10 mouse cellular contexts compared by ENCODE assay signal in the genomic region with DNA sequence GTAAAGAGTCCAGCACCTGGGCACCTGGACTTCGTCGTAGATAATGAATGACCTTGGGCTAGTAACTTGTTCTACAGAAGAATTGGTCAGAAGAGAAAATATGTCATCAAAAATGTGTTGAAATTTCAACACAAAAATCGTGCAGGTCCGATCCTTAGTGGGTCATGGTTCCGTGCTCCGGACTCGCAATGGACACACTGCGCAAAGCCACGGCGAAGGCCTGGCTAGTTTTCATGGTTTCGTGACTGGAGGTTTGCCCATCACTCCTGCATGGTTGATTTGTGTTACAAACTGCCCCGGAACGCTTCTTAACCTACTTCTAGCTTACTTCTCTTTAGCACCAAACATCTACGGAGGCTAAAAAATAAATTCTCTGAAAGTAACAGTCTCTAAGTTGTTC. TPM values are rescaled to one million over a fixed set of nuclear protein-coding genes. Genes with fewer than 3 reads are reported as not detected.
DNase-seq lines count a peak whose midpoint lies in the region; ATAC-seq and TF ChIP-seq lines count a peak whose summit lies in the region.
"Had no signal": no experiment of that assay in that cellular context is flagged by ENCODE, and none has a peak within 500 bp of the region (broad histone marks: within the 10 kb centered on the region; RNA-seq: fewer than 3 reads in every experiment).

No protein-coding gene starts in this region.

- no peak for TF ChIP-seq EP300 in liver, postnatal 0 days (IDR thresholded peaks at IDR 0.05; ENCODE audit: low read depth)

- intact Hi-C loops in heart, postnatal 36 days (cut with DNase I) = no loop called here

- no peak overlapping the region for H3K27ac ChIP-seq in liver, embryonic 11.5 days (ENCODE audit: low read depth, low read length)
- H3K27ac ChIP-seq in liver, postnatal 0 days (ENCODE audit: low read depth) = no peak overlapping the region
- H3K27ac ChIP-seq in hindbrain, embryonic 11.5 days (ENCODE audit: low read depth, low read length) = no peak overlapping the region
- no peak overlapping the region for H3K27ac ChIP-seq in neural tube, embryonic 12.5 days
- H3K27ac ChIP-seq: liver, embryonic 13.5 days had no signal

- peaks cover 32% of the 10 kb centered on the region for H3K27me3 ChIP-seq in liver, embryonic 11.5 days (replicated peaks; ENCODE audit: control insufficient read depth, insufficient read depth, low read length)
- peaks cover 30% of the 10 kb centered on the region for H3K27me3 ChIP-seq in liver, postnatal 0 days (ENCODE audit: insufficient read depth, low read length)
- no peaks in the 10 kb centered on the region for H3K27me3 ChIP-seq in hindbrain, embryonic 11.5 days (ENCODE audit: control insufficient read depth, insufficient read depth, low read length)
- H3K27me3 ChIP-seq in neural tube, embryonic 12.5 days (replicated peaks) = no peaks in the 10 kb centered on the region

- H3K36me3 ChIP-seq in liver, embryonic 11.5 days (ENCODE audit: control insufficient read depth, insufficient read depth, low read length) = no peaks in the 10 kb centered on the region
- H3K36me3 ChIP-seq in liver, postnatal 0 days (replicated peaks; ENCODE audit: insufficient read depth, low read length) = no peaks in the 10 kb centered on the region
- H3K36me3 ChIP-seq in hindbrain, embryonic 11.5 days (ENCODE audit: control insufficient read depth, insufficient read depth, low read length) = no peaks in the 10 kb centered on the region
- peaks cover 8% of the 10 kb centered on the region; the same call in 1 of the 2 replicates for H3K36me3 ChIP-seq in neural tube, embryonic 12.5 days
- H3K36me3 ChIP-seq: liver, embryonic 13.5 days had no signal

- ATAC-seq in liver, embryonic 11.5 days (replicated peaks; ENCODE audit: low FRiP score) = no peak
- ATAC-seq in liver, postnatal 0 days = no peak
- ATAC-seq in hindbrain, embryonic 11.5 days (ENCODE audit: low FRiP score) = no peak
- no peak for ATAC-seq in neural tube, embryonic 12.5 days (ENCODE audit: low FRiP score, low read depth)
- no peak for ATAC-seq in granulocyte monocyte progenitor cell, adult 5-6 weeks (replicated peaks; ENCODE audit: poor library complexity, severe bottlenecking)

- H3K4me3 ChIP-seq in liver, embryonic 11.5 days (ENCODE audit: low read depth, low read length) = no peak overlapping the region; the same call in 1 of the 2 replicates
- H3K4me3 ChIP-seq in liver, postnatal 0 days (ENCODE audit: low read depth, low read length) = no peak overlapping the region
- H3K4me3 ChIP-seq in hindbrain, embryonic 11.5 days (ENCODE audit: low read depth, low read length) = peak overlapping the region; percentile 67
- H3K4me3 ChIP-seq in neural tube, embryonic 12.5 days = peak overlapping the region; percentile 76
- H3K4me3 ChIP-seq: myocyte had no signal

- H3K9ac ChIP-seq in liver, embryonic 11.5 days (ENCODE audit: low read depth, low read length) = no peak overlapping the region
- H3K9ac ChIP-seq in liver, postnatal 0 days (replicated peaks) = no peak overlapping the region
- H3K9ac ChIP-seq in hindbrain, embryonic 11.5 days (ENCODE audit: low read depth, low read length) = peak overlapping the region; percentile 86
- peak overlapping the region; percentile 89; the same call in 1 of the 2 replicates for H3K9ac ChIP-seq in neural tube, embryonic 12.5 days
- H3K9ac ChIP-seq: liver, embryonic 13.5 days had no signal

- peak; percentile 71 for DNase-seq in heart, adult 11 months
- DNase-seq in heart, postnatal 36 days = no peak
- no peak for DNase-seq in liver, embryonic 11.5 days (ENCODE audit: low spot score)
- DNase-seq in liver, postnatal 0 days = no peak
- no peak for DNase-seq in hindbrain, embryonic 11.5 days (ENCODE audit: low spot score)
- no peak for DNase-seq in natural killer cell, adult 2 months (ENCODE audit: low spot score in 2 of 2)
- DNase-seq: liver, embryonic 13.5 days had no signal

- H3K9me3 ChIP-seq in liver, embryonic 11.5 days (ENCODE audit: control insufficient read depth, low read length) = no peaks in the 10 kb centered on the region
- no peaks in the 10 kb centered on the region for H3K9me3 ChIP-seq in liver, postnatal 0 days (ENCODE audit: low read length)
- no peaks in the 10 kb centered on the region for H3K9me3 ChIP-seq in hindbrain, embryonic 11.5 days (ENCODE audit: control insufficient read depth, low read length)
- no peaks in the 10 kb centered on the region for H3K9me3 ChIP-seq in neural tube, embryonic 12.5 days
- H3K9me3 ChIP-seq: liver, embryonic 13.5 days had no signal

- H3K4me1 ChIP-seq in liver, embryonic 11.5 days (replicated peaks; ENCODE audit: control insufficient read depth, insufficient read depth, low read length) = no peaks in the 10 kb centered on the region; the same call in 1 of the 2 replicates
- H3K4me1 ChIP-seq in liver, postnatal 0 days (ENCODE audit: insufficient read depth) = peaks cover 11% of the 10 kb centered on the region
- H3K4me1 ChIP-seq in hindbrain, embryonic 11.5 days (replicated peaks; ENCODE audit: control insufficient read depth, insufficient read depth, low read length) = no peaks in the 10 kb centered on the region
- peaks cover 22% of the 10 kb centered on the region for H3K4me1 ChIP-seq in neural tube, embryonic 12.5 days

- 0 out of 2 replicates have a peak overlapping the region, but pooled peaks have one; percentile 10 for H3K4me2 ChIP-seq in liver, embryonic 11.5 days
- no peak overlapping the region for H3K4me2 ChIP-seq in liver, postnatal 0 days (ENCODE audit: low read depth, low read length)
- peak overlapping the region; percentile 76 for H3K4me2 ChIP-seq in hindbrain, embryonic 11.5 days (replicated peaks; ENCODE audit: low read depth, low read length)
- peak overlapping the region; percentile 86 for H3K4me2 ChIP-seq in neural tube, embryonic 12.5 days (replicated peaks)

- no peak for TF ChIP-seq CTCF in liver, postnatal 0 days (IDR thresholded peaks at IDR 0.05; ENCODE audit: low read depth)

- WGBS in liver, embryonic 11.5 days = 85% methylated on average over 14 of the region's 14 CpGs
- 80% methylated on average over 14 of the region's 14 CpGs for WGBS in liver, postnatal 0 days (ENCODE audit: insufficient replicate concordance)
- 90% methylated on average over 14 of the region's 14 CpGs for WGBS in hindbrain, embryonic 11.5 days
- WGBS in neural tube, embryonic 12.5 days = 81% methylated on average over 14 of the region's 14 CpGs

RNA-seq across cellular contexts. Expression of gene St8sia1, which starts 1.4 kb away (rescaled TPM):
- total RNA-seq in heart, postnatal 36 days (2021) = under 1 TPM; 0.11 to 0.39 TPM
- polyA plus RNA-seq in liver, embryonic 11.5 days (2014; fragmentation: Nextera tagmentation; extraction: Ambion mirVana) = 1.2 and 2.1 TPM in 2 replicates
- polyA plus RNA-seq in liver, postnatal 0 days (2015; fragmentation: Nextera tagmentation; extraction: Ambion mirVana) = 0.05 and 0.22 TPM in 2 replicates
- 5.1 and 6.3 TPM in 2 replicates for polyA plus RNA-seq in hindbrain, embryonic 11.5 days (2014; fragmentation: Nextera tagmentation; extraction: Ambion mirVana)
- polyA plus RNA-seq in neural tube, embryonic 12.5 days (2016; fragmentation: Nextera tagmentation; extraction: Ambion mirVana) = 11.6 and 12.8 TPM in 2 replicates
- total RNA-seq in granulocyte monocyte progenitor cell, adult 5-6 weeks (2014; fragmentation: Nextera tagmentation) = not detected in 2 replicates
- not detected in 2 replicates for total RNA-seq in granulocyte monocyte progenitor cell, adult 5-6 weeks (2017)

Comparison
In these comparisons a context has a peak if more than half of its experiments do, and no peak if none do; other contexts are left out.
1. H3K4me3 ChIP-seq: peak in hindbrain, embryonic 11.5 days (single experiment) and neural tube, embryonic 12.5 days (single experiment); none in liver, embryonic 11.5 days (single experiment) and liver, postnatal 0 days (single experiment).
2. H3K9ac ChIP-seq: peak in hindbrain, embryonic 11.5 days (single experiment) and neural tube, embryonic 12.5 days (single experiment); none in liver, embryonic 11.5 days (single experiment) and liver, postnatal 0 days (single experiment).